Mouse (Mus musculus) CH12.LX (cell line): ENCODE results near the gene Mast3. TPM values are rescaled to one million over a fixed set of nuclear protein-coding genes. Genes with fewer than 3 reads are reported as not detected.
"Not testable (repeated sequence)": the region's sequence is repeated elsewhere in the genome, so short reads cannot be mapped to it uniquely, and the experiment has no call there.

Experiments
- DNase-seq: peaks from one replicate; pipeline ENCODE4 v3.0.0-alpha.2; 2013; ENCODE audit errors: extremely low read depth
- H3K27ac ChIP-seq: 2 replicates; pipeline ENCODE4 v1.5.1; 2012; ENCODE audit warnings: low read depth, mild to moderate bottlenecking, control low read depth, moderate library complexity; ENCODE audit not compliant: insufficient read depth
- H3K27me3 ChIP-seq: replicated peaks from 2 replicates; pipeline ENCODE3; 2012; ENCODE audit warnings: inconsistent platforms
- H3K36me3 ChIP-seq, 2 experiments: replicated peaks in 1 of 2; 2 replicates each; pipeline versions ENCODE3 to v1.6.1; 2012; ENCODE audit warnings: inconsistent platforms in 1 of 2, low read length in 1 of 2, mild to moderate bottlenecking in 1 of 2, mixed read lengths in 1 of 2, moderate library complexity in 1 of 2; ENCODE audit not compliant: control insufficient read depth in 1 of 2, insufficient read depth in 1 of 2
- H3K4me1 ChIP-seq, 2 experiments: 2 replicates each; pipeline ENCODE4 v1.6.1; 2012; ENCODE audit warnings: inconsistent platforms in 1 of 2, moderate library complexity in 1 of 2; ENCODE audit not compliant: insufficient read depth in 2 of 2, control insufficient read depth in 1 of 2
- H3K4me2 ChIP-seq: 2 replicates; pipeline ENCODE4 v1.6.1; 2012; ENCODE audit warnings: low read depth, mild to moderate bottlenecking, control low read depth; ENCODE audit not compliant: poor library complexity, insufficient read depth, severe bottlenecking
- H3K4me3 ChIP-seq, 3 experiments: fragments of 150-350 bp in 1 of 3; sonication (generic) in 1 of 3; replicated peaks in 1 of 3; 2 replicates each; pipeline versions ENCODE3 to v1.5.1; 2011 to 2012; ENCODE audit warnings: low read depth in 2 of 3, low read length in 2 of 3, mild to moderate bottlenecking in 2 of 3, moderate library complexity in 2 of 3, control low read depth in 1 of 3, improper control_type of control experiment in 1 of 3, inconsistent platforms in 1 of 3, mixed read lengths in 1 of 3; ENCODE audit not compliant: poor library complexity in 1 of 3
- H3K79me2 ChIP-seq: replicated peaks from 2 replicates; pipeline ENCODE4 v1.6.1; 2012; ENCODE audit warnings: mild to moderate bottlenecking, moderate library complexity; ENCODE audit not compliant: control insufficient read depth, poor library complexity, insufficient read depth, severe bottlenecking; ENCODE audit errors: extremely low read depth
- H3K9ac ChIP-seq: 2 replicates; pipeline ENCODE4 v1.6.1; 2012; ENCODE audit warnings: low read depth, mild to moderate bottlenecking, control low read depth, moderate library complexity; ENCODE audit not compliant: insufficient read depth
- H3K9me3 ChIP-seq: replicated peaks from 2 replicates; pipeline ENCODE3; 2012; ENCODE audit warnings: low read length, inconsistent platforms, mixed read lengths
- BHLHE40 ChIP-seq: IDR thresholded peaks from 2 replicates; pipeline ENCODE4 v1.6.1; 2011; ENCODE audit warnings: mild to moderate bottlenecking, low read depth, low read length, improper control_type of control experiment
- CHD1 ChIP-seq: IDR thresholded peaks from 2 replicates; pipeline ENCODE4 v1.6.1; 2012; ENCODE audit warnings: low read depth, low read length, improper control_type of control experiment, inconsistent platforms
- CTCF ChIP-seq, 2 experiments: IDR thresholded peaks in 1 of 2; conservative IDR thresholded peaks in 1 of 2; 2 replicates each; pipeline ENCODE4 v1.5.1; 2011 to 2012; ENCODE audit warnings: low read depth in 2 of 2, low read length in 2 of 2, improper control_type of control experiment in 1 of 2, inconsistent platforms in 1 of 2, mild to moderate bottlenecking in 1 of 2, moderate library complexity in 1 of 2
- E2F4 ChIP-seq: IDR thresholded peaks from 2 replicates; pipeline ENCODE4 v1.6.1; 2011; ENCODE audit warnings: low read depth, low read length, improper control_type of control experiment; ENCODE audit not compliant: insufficient replicate concordance
- EP300 ChIP-seq: IDR thresholded peaks from 2 replicates; pipeline ENCODE4 v1.6.1; 2011; ENCODE audit warnings: low read length, improper control_type of control experiment
- ETS1 ChIP-seq: conservative IDR thresholded peaks from 2 replicates; pipeline ENCODE4 v1.6.1; 2012; ENCODE audit warnings: low read depth, mild to moderate bottlenecking, inconsistent platforms, low read length, improper control_type of control experiment, moderate library complexity
- HCFC1 ChIP-seq: IDR thresholded peaks from 2 replicates; pipeline ENCODE4 v1.6.1; 2012; ENCODE audit warnings: low read depth, mild to moderate bottlenecking, inconsistent platforms, low read length, improper control_type of control experiment
- IRF4 ChIP-seq: IDR thresholded peaks from 2 replicates; pipeline ENCODE4 v1.6.1; 2014; ENCODE audit warnings: low read depth, mild to moderate bottlenecking, inconsistent platforms, low read length, improper control_type of control experiment
- JUN ChIP-seq: IDR thresholded peaks from 2 replicates; pipeline ENCODE4 v1.6.1; 2011; ENCODE audit warnings: low read depth, mild to moderate bottlenecking, low read length, improper control_type of control experiment, moderate library complexity; ENCODE audit not compliant: insufficient read depth
- JUND ChIP-seq: conservative IDR thresholded peaks from 2 replicates; pipeline ENCODE4 v1.6.1; 2011; ENCODE audit warnings: low read depth, low read length, improper control_type of control experiment
- KAT2A ChIP-seq: IDR thresholded peaks from 2 replicates; pipeline ENCODE4 v1.6.1; 2012; ENCODE audit warnings: low read length, improper control_type of control experiment, inconsistent platforms; ENCODE audit not compliant: insufficient replicate concordance
- MAX ChIP-seq: IDR thresholded peaks from 2 replicates; pipeline ENCODE4 v1.6.1; 2011; ENCODE audit warnings: low read length, improper control_type of control experiment
- MAZ ChIP-seq: IDR thresholded peaks from 2 replicates; pipeline ENCODE4 v1.6.1; 2012; ENCODE audit warnings: low read depth, mild to moderate bottlenecking, inconsistent platforms, low read length, improper control_type of control experiment, moderate library complexity
- MEF2A ChIP-seq: IDR thresholded peaks from 2 replicates; pipeline ENCODE4 v1.6.1; 2014; ENCODE audit warnings: low read depth, mild to moderate bottlenecking, inconsistent platforms, low read length, improper control_type of control experiment, borderline replicate concordance
- MXI1 ChIP-seq: IDR thresholded peaks from 2 replicates; pipeline ENCODE4 v1.6.1; 2011; ENCODE audit warnings: mild to moderate bottlenecking, low read depth, low read length, improper control_type of control experiment
- MYC ChIP-seq: IDR thresholded peaks from 2 replicates; pipeline ENCODE4 v1.6.1; 2011; ENCODE audit warnings: low read depth, mild to moderate bottlenecking, improper control_type of control experiment, low read length
- PAX5 ChIP-seq: IDR thresholded peaks from 2 replicates; pipeline ENCODE4 v1.6.1; 2012; ENCODE audit warnings: low read length, inconsistent platforms, mixed read lengths
- POLR2A ChIP-seq: IDR thresholded peaks from 2 replicates; pipeline ENCODE4 v1.6.1; 2011; ENCODE audit warnings: low read depth, mild to moderate bottlenecking, improper control_type of control experiment, low read length
- POLR2AphosphoS2 ChIP-seq: IDR thresholded peaks from 2 replicates; pipeline ENCODE4 v1.6.1; 2011; ENCODE audit warnings: low read depth, low read length, improper control_type of control experiment
- RAD21 ChIP-seq: IDR thresholded peaks from 2 replicates; pipeline ENCODE4 v1.6.1; 2011; ENCODE audit warnings: low read depth, mild to moderate bottlenecking, low read length, improper control_type of control experiment, moderate library complexity
- RCOR1 ChIP-seq: conservative IDR thresholded peaks from 2 replicates; pipeline ENCODE4 v1.6.1; 2012; ENCODE audit warnings: low read depth, mild to moderate bottlenecking, inconsistent platforms, low read length, improper control_type of control experiment
- SIN3A ChIP-seq: IDR thresholded peaks from 2 replicates; pipeline ENCODE4 v1.6.1; 2012; ENCODE audit warnings: low read length, improper control_type of control experiment, inconsistent platforms
- TBP ChIP-seq: conservative IDR thresholded peaks from 2 replicates; pipeline ENCODE4 v1.6.1; 2011; ENCODE audit warnings: low read depth, low read length, improper control_type of control experiment
- TCF12 ChIP-seq: IDR thresholded peaks from 2 replicates; pipeline ENCODE4 v1.6.1; 2014; ENCODE audit warnings: low read depth, mild to moderate bottlenecking, inconsistent platforms, low read length, improper control_type of control experiment
- USF1 ChIP-seq: IDR thresholded peaks from 2 replicates; pipeline ENCODE4 v1.6.1; 2014; ENCODE audit warnings: low read depth, mild to moderate bottlenecking, inconsistent platforms, low read length, improper control_type of control experiment
- ZC3H11A ChIP-seq: IDR thresholded peaks from 2 replicates; pipeline ENCODE4 v1.6.1; 2012; ENCODE audit warnings: low read depth, mild to moderate bottlenecking, inconsistent platforms, low read length, improper control_type of control experiment
- ZNF384 ChIP-seq: IDR thresholded peaks from 2 replicates; pipeline ENCODE4 v1.6.1; 2012; ENCODE audit warnings: low read depth, low read length, improper control_type of control experiment, inconsistent platforms
- dilution Hi-C: fragments of 300-500 bp; cut with MboI; formaldehyde crosslinking; loops from 2 replicates; pipeline ENCODE4 v1.14.3; 2020; ENCODE audit warnings: low sequenced_read_pairs; ENCODE audit not compliant: extremely low pct_unique_long_range_greater_than_20kb, extremely low pct_ligation_motif_present
- in situ Hi-C: fragments of 300-500 bp; cut with MboI; formaldehyde crosslinking; loops from 3 replicates; pipeline ENCODE4 v1.14.3; 2019; ENCODE audit warnings: low sequenced_read_pairs, low pct_ligation_motif_present, low pct_unique_long_range_greater_than_20kb, mixed read lengths
- polyA plus RNA-seq: library from polyadenylated mRNA; unstranded; fragments of >175 nt; gene quantifications from 2 replicates; pipeline ENCODE4 v1.2.1, GENCODE M21; 2012; ENCODE audit warnings: low read depth; ENCODE audit not compliant: insufficient read length
- total RNA-seq, 2 experiments: library from RNA; depleted of rRNA; stranded (reverse); fragments of 300-350 nt in 1 of 2; fragments of >200 nt in 1 of 2; gene quantifications; 2 replicates each; pipeline ENCODE4 v1.2.3; 2012 to 2014

Mast3 gene
- total and polyA plus RNA-seq, 3 experiments = 7.0 to 23.4 (median 11.6) TPM

- H3K4me3 ChIP-seq = no peak overlapping the region
- in situ Hi-C loops = no loop called here
- dilution Hi-C loops = no loop called here
- H3K36me3 ChIP-seq = peaks cover 2 to 14% of the 10 kb centered on the region in 2 experiments
- no peak overlapping the region for H3K9ac ChIP-seq
- H3K27ac ChIP-seq = no peak overlapping the region
- H3K9me3 ChIP-seq = peaks cover 3% of the 10 kb centered on the region
- no peak for TF ChIP-seq ZC3H11A
- TF ChIP-seq POLR2AphosphoS2 = no peak
- no peak for TF ChIP-seq RAD21
- no peak for TF ChIP-seq POLR2A
- TF ChIP-seq PAX5 = no peak
- TF ChIP-seq MAZ = no peak
- TF ChIP-seq JUND = no peak
- TF ChIP-seq MEF2A = no peak
- TF ChIP-seq HCFC1 = no peak
- TF ChIP-seq ZNF384 = no peak
- no peak for TF ChIP-seq MYC
- no peak for TF ChIP-seq RCOR1
- TF ChIP-seq IRF4 = no peak
- TF ChIP-seq CTCF (conservative IDR thresholded peaks at IDR 0.05 in 1 of 2, IDR thresholded peaks at IDR 0.05 in 1 of 2; ENCODE audit: low read depth in 2 of 2, low read length in 2 of 2) = no peak
- TF ChIP-seq MXI1 = no peak
- no peak for TF ChIP-seq E2F4
- no peak for TF ChIP-seq MAX
- H3K27me3 ChIP-seq = no peaks in the 10 kb centered on the region
- DNase-seq = no peak
- no peaks in the 10 kb centered on the region for H3K79me2 ChIP-seq
- no peaks in the 10 kb centered on the region for H3K4me1 ChIP-seq
- H3K4me2 ChIP-seq = no peak overlapping the region
Measured at GRCm38 (mm10) chr8:70825816-70826215, 21.0 kb upstream of the Mast3 start.

DNA sequence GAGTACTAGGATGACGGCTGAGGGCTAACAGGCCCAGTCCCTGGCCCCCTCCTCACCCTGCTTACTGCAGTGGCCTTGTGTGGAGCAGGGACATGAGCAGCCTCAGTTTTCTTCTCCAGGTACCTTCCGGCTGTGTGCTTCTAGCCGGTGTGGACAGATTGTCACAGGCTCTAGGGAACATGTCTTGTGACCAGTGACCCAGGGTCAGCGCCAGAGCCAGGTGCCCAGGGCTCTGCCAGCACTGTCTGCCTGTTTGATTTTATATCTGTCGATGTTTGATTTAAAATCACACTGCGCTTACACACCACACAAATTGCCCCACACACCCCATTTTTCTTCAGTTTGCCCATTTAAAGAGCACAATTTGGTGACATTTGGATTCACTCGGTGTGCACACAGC, 18.9 kb upstream of the Mast3 start:
- dilution Hi-C loops = no loop called here
- no peak for TF ChIP-seq ETS1
- TF ChIP-seq SIN3A = no peak
- TF ChIP-seq MYC = no peak
- TF ChIP-seq JUN = no peak
- TF ChIP-seq POLR2AphosphoS2 = no peak
- TF ChIP-seq KAT2A = no peak
- no peak for TF ChIP-seq USF1
- no peak for TF ChIP-seq TCF12
- no peak for TF ChIP-seq CHD1
- TF ChIP-seq MAZ = no peak
- TF ChIP-seq IRF4 = no peak
- no peak for TF ChIP-seq HCFC1
- TF ChIP-seq MEF2A = no peak
- no peak for TF ChIP-seq BHLHE40
- no peak for TF ChIP-seq TBP
- TF ChIP-seq ZNF384 = no peak
- TF ChIP-seq EP300 = no peak
- TF ChIP-seq POLR2A = no peak
- no peak overlapping the region for H3K4me2 ChIP-seq
- no peak overlapping the region for H3K4me3 ChIP-seq
- no peak overlapping the region for H3K27ac ChIP-seq
- H3K36me3 ChIP-seq = peaks cover 19 to 34% of the 10 kb centered on the region in 2 experiments
- H3K4me1 ChIP-seq = no peaks in the 10 kb centered on the region
- in situ Hi-C loops = no loop called here
- peaks cover 3% of the 10 kb centered on the region for H3K9me3 ChIP-seq
- H3K79me2 ChIP-seq = no peaks in the 10 kb centered on the region
- DNase-seq = no peak
- no peaks in the 10 kb centered on the region for H3K27me3 ChIP-seq
- H3K9ac ChIP-seq = no peak overlapping the region

GRCm38 (mm10) chr8:70822594-70822993, 17.7 kb upstream of the Mast3 start:
- in situ Hi-C loops, H3K27ac ChIP-seq, H3K4me1 ChIP-seq, H3K9ac ChIP-seq, DNase-seq, dilution Hi-C loops, H3K4me3 ChIP-seq, H3K9me3 ChIP-seq, H3K4me2 ChIP-seq, H3K27me3 ChIP-seq, H3K79me2 ChIP-seq: not testable (repeated sequence)
- peaks cover 22 to 40% of the 10 kb centered on the region in 2 experiments for H3K36me3 ChIP-seq
